Mouse (Mus musculus): Measurements from ENCODE around the gene Etnk2.

DNA sequence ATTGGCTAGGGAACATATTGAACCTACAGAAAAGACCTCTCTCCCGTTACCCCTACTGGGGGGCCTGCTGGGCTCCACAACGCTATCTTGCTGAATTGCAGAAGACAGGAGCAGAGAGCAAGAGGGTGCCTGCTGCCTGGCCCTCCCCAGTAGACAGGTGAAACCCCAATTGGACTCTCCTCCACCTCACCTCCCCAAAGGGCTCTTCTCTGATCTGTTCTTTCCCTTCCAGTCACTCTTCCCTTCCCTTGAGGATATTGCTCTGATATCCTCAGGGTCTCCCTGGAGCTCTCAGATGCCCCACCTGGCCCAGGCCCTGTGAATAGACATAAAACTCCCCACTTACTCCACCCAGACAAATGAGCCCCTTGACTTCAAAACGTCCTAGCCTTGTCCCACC, 53.7 kb downstream of the Etnk2 start:
- no peak for TF ChIP-seq CTCF (conservative IDR thresholded peaks at IDR 0.05; ENCODE audit: low read length)
- no peak for TF ChIP-seq NANOG (IDR thresholded peaks at IDR 0.05; ENCODE audit: borderline replicate concordance, low read length)
- no peak for TF ChIP-seq POU5F1 (IDR thresholded peaks at IDR 0.05; ENCODE audit: borderline replicate concordance, low read length)

Data from E14TG2a.4 (cell line).